Mouse (Mus musculus) inflammation-experienced regulatory T-cells, adult 16 weeks (primary cell): Measurements from ENCODE around the gene Aicda. TPM values are rescaled to one million over a fixed set of nuclear protein-coding genes. Genes with fewer than 3 reads are reported as not detected.

ENCODE experiments used
- polyA plus RNA-seq: library from polyadenylated mRNA; unstranded; fragments of 100-300 nt; shearing (Covaris generic); gene quantifications from one replicate; pipeline ENCODE4 v1.2.1, GENCODE M21; 2017

Aicda gene
- polyA plus RNA-seq: 0.66 TPM

DNA sequence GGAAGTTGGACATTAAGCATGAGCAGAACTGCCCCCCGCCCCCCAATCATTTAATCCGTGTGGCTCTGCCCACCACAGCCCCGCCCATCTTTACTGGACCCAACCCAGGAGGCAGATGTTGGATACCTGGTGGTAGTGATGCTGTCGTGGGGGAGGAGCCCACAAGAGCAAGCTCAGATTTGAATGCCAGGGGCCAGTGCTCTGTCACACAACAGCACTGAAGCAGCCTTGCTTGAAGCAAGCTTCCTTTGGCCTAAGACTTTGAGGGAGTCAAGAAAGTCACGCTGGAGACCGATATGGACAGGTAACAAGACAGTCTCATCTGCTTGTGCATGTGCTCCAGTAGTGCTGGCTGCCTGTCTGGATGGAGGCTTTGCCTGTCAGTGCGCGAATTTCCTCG lies at the start of gene Aicda:
TSS of gene Aicda (plus strand) at position 196 of the 400 bp plus-strand sequence.

GRCm38 (mm10) chr6:122505545-122505944 lies 48.1 kb upstream of the Aicda start, which contains the start of gene Mfap5:
Gene Mfap5 (plus strand): TSS chr6:122505845.

GRCm38 (mm10) chr6:122602242-122602991 lies 48.8 kb downstream of the Aicda start, which contains the start of gene Apobec1:
Gene Apobec1 (minus strand): TSS chr6:122602444.

GRCm38 (mm10) chr6:122609771-122610170 lies 56.2 kb downstream of the Aicda start, which contains the start of gene Gdf3:
Gene Gdf3 (minus strand): TSS chr6:122610087.

Other genes starting within 250 kb of the Aicda start
- gene M6pr, start 245.1 kb upstream of the Aicda start, polyA plus RNA-seq: 335 TPM
- 8.5 TPM for gene Phc1, start 213.2 kb upstream of the Aicda start, polyA plus RNA-seq
- 0.06 TPM for gene Rimklb, start 55.0 kb upstream of the Aicda start, polyA plus RNA-seq
- gene Mfap5, start 48.0 kb upstream of the Aicda start, polyA plus RNA-seq: not detected
- gene Apobec1, start 48.6 kb downstream of the Aicda start, polyA plus RNA-seq: 34.3 TPM
- not detected for gene Gdf3, start 56.3 kb downstream of the Aicda start, polyA plus RNA-seq
- not detected for gene Dppa3, start 72.6 kb downstream of the Aicda start, polyA plus RNA-seq
- gene Nanog, start 153.7 kb downstream of the Aicda start, polyA plus RNA-seq: not detected
- gene Slc2a3, start 247.8 kb downstream of the Aicda start, polyA plus RNA-seq: 134 TPM